Mouse (Mus musculus) limb, embryonic 10.5 days (tissue): ENCODE data around the gene Crybg1. TPM values are rescaled to one million over a fixed set of nuclear protein-coding genes. Genes with fewer than 3 reads are reported as not detected.
A peak's percentile ranks its signal among the peaks of the same experiment; 100 is the strongest.

Experiments
- DNase-seq: peaks from one replicate; pipeline ENCODE4 v3.0.0-alpha.2; 2017; ENCODE audit warnings: low spot score
- H3K27ac ChIP-seq: fragments of 300-500 bp; sonication (generic); 2 replicates; pipeline ENCODE4 v1.5.1; 2016; ENCODE audit warnings: mild to moderate bottlenecking
- H3K27me3 ChIP-seq: fragments of 300-500 bp; sonication (generic); 2 replicates; pipeline ENCODE4 v1.6.1; 2016; ENCODE audit warnings: low read depth, mild to moderate bottlenecking; ENCODE audit not compliant: poor library complexity, severe bottlenecking
- H3K36me3 ChIP-seq: fragments of 300-500 bp; sonication (generic); 2 replicates; pipeline ENCODE4 v1.6.1; 2016; ENCODE audit warnings: mild to moderate bottlenecking, moderate library complexity
- H3K4me1 ChIP-seq: fragments of 300-500 bp; sonication (generic); 2 replicates; pipeline ENCODE4 v1.6.1; 2016
- H3K4me3 ChIP-seq: fragments of 300-500 bp; sonication (generic); 2 replicates; pipeline ENCODE4 v1.5.1; 2016; ENCODE audit warnings: mild to moderate bottlenecking, moderate library complexity
- H3K9me3 ChIP-seq: fragments of 300-500 bp; sonication (generic); replicated peaks from 2 replicates; pipeline ENCODE4 v1.6.1; 2016; ENCODE audit warnings: mild to moderate bottlenecking
- WGBS: fragments of 180-500 bp; shearing (Covaris S2); methylation state at CpG from one replicate; pipeline ENCODE4 v1.1.7; 2016; 5-methylcytosine and 5-hydroxymethylcytosine counted together
- polyA plus RNA-seq: library from polyadenylated mRNA; unstranded; fragments of >200 nt; fragmentation: Nextera tagmentation; extraction: Ambion mirVana; gene quantifications from 2 replicates; pipeline ENCODE4 v1.2.1, GENCODE M21; 2016

Crybg1 gene
- polyA plus RNA-seq, 1 experiment from 2014 or later = 0.43 TPM

- Histone ChIP-seq H3K36me3 (no peaks in the 10 kb centered on the region), H3K9me3 (no peaks in the 10 kb centered on the region), H3K4me1 (no peaks in the 10 kb centered on the region), H3K27me3 (no peaks in the 10 kb centered on the region), H3K27ac (no peak overlapping the region), H3K4me3 (no peak overlapping the region)
- no peak for DNase-seq
- 93% methylated on average over 4 of the region's 4 CpGs for WGBS
Measured at GRCm38 (mm10) chr10:44018562-44018961, 130.1 kb downstream of the Crybg1 start.

- no peaks in the 10 kb centered on the region for H3K9me3 ChIP-seq
- H3K27me3 ChIP-seq = no peaks in the 10 kb centered on the region
- WGBS = 84% methylated on average over 2 of the region's 2 CpGs
- H3K36me3 ChIP-seq = no peaks in the 10 kb centered on the region
- H3K4me3 ChIP-seq = no peak overlapping the region
- no peaks in the 10 kb centered on the region for H3K4me1 ChIP-seq
- no peak for DNase-seq
- H3K27ac ChIP-seq = no peak overlapping the region
Measured at GRCm38 (mm10) chr10:44015631-44016030, 133.0 kb downstream of the Crybg1 start.

GRCm38 (mm10) chr10:44013885-44014284 is 134.8 kb downstream of the Crybg1 start:
- H3K27me3 ChIP-seq = peaks cover 6% of the 10 kb centered on the region; the same call in 1 of the 2 replicates
- H3K4me3 ChIP-seq = no peak overlapping the region
- H3K4me1 ChIP-seq = no peaks in the 10 kb centered on the region
- WGBS = 79% methylated on average over 4 of the region's 4 CpGs
- H3K9me3 ChIP-seq = no peaks in the 10 kb centered on the region
- no peaks in the 10 kb centered on the region for H3K36me3 ChIP-seq
- no peak for DNase-seq
- no peak overlapping the region for H3K27ac ChIP-seq

GRCm38 (mm10) chr10:44011408-44011807 is 137.2 kb downstream of the Crybg1 start:
- WGBS = 78% methylated on average over 7 of the region's 7 CpGs

GRCm38 (mm10) chr10:44008808-44009207 is 139.8 kb downstream of the Crybg1 start:
- Histone ChIP-seq H3K9me3 (no peaks in the 10 kb centered on the region), H3K27me3 (peaks cover 57% of the 10 kb centered on the region), H3K27ac (no peak overlapping the region), H3K4me3 (no peak overlapping the region), H3K4me1 (peaks cover 18% of the 10 kb centered on the region), H3K36me3 (no peaks in the 10 kb centered on the region)
- DNase-seq = no peak

More at GRCm38 (mm10) chr10:44011408-44011807, 137.2 kb downstream of the Crybg1 start:
- Histone ChIP-seq H3K4me3 (no peak overlapping the region), H3K4me1 (peaks cover under 1% of the 10 kb centered on the region; the same call in 1 of the 2 replicates), H3K36me3 (no peaks in the 10 kb centered on the region), H3K27ac (no peak overlapping the region), H3K27me3 (peaks cover 31% of the 10 kb centered on the region), H3K9me3 (no peaks in the 10 kb centered on the region)
- no peak for DNase-seq

- H3K36me3 ChIP-seq = no peaks in the 10 kb centered on the region
- no peak overlapping the region for H3K4me3 ChIP-seq
- H3K27ac ChIP-seq = no peak overlapping the region
- no peaks in the 10 kb centered on the region for H3K9me3 ChIP-seq
- WGBS = 87% methylated on average over 4 of the region's 4 CpGs
- peaks cover 77% of the 10 kb centered on the region for H3K27me3 ChIP-seq
- DNase-seq = no peak
- H3K4me1 ChIP-seq = peaks cover 33% of the 10 kb centered on the region
Measured at GRCm38 (mm10) chr10:44006815-44007214, 141.8 kb downstream of the Crybg1 start.

- DNase-seq = peak; percentile 72
- Histone ChIP-seq H3K27ac (peak overlapping the region; percentile 64; the same call in 1 of the 2 replicates), H3K4me1 (peaks cover 35% of the 10 kb centered on the region), H3K36me3 (no peaks in the 10 kb centered on the region), H3K4me3 (peak overlapping the region; percentile 56), H3K9me3 (no peaks in the 10 kb centered on the region), H3K27me3 (peaks cover 85% of the 10 kb centered on the region)
- WGBS = 1% methylated on average over 40 of the region's 40 CpGs
Measured at GRCm38 (mm10) chr10:44005677-44006641, 142.7 kb downstream of the Crybg1 start.

GRCm38 (mm10) chr10:44004221-44004751 is 144.4 kb downstream of the Crybg1 start:
- Histone ChIP-seq H3K27ac (peak overlapping the region; percentile 77; the same call in 1 of the 2 replicates), H3K36me3 (no peaks in the 10 kb centered on the region), H3K4me1 (peaks cover 35% of the 10 kb centered on the region), H3K9me3 (no peaks in the 10 kb centered on the region), H3K27me3 (peaks cover 93% of the 10 kb centered on the region), H3K4me3 (peak overlapping the region; percentile 55)
- WGBS = 1% methylated on average over 33 of the region's 33 CpGs
- peak; percentile 54 for DNase-seq

- peak; percentile 65 for DNase-seq
- under 1% methylated on average over 68 of the region's 68 CpGs for WGBS
- H3K27me3 ChIP-seq = peaks cover 91% of the 10 kb centered on the region
Measured at GRCm38 (mm10) chr10:44003551-44004151, 145.0 kb downstream of the Crybg1 start.

GRCm38 (mm10) chr10:44002995-44003524 is 145.6 kb downstream of the Crybg1 start:
- Histone ChIP-seq H3K4me1 (peaks cover 35% of the 10 kb centered on the region), H3K27ac (peak overlapping the region; percentile 77; the same call in 1 of the 2 replicates), H3K9me3 (no peaks in the 10 kb centered on the region), H3K27me3 (peaks cover 90% of the 10 kb centered on the region), H3K4me3 (peak overlapping the region; percentile 55), H3K36me3 (no peaks in the 10 kb centered on the region)
- 2% methylated on average over 11 of the region's 11 CpGs for WGBS
- no peak for DNase-seq

More at GRCm38 (mm10) chr10:44003551-44004151, 145.0 kb downstream of the Crybg1 start:
- Histone ChIP-seq H3K4me3 (peak overlapping the region; percentile 55), H3K27ac (peak overlapping the region; percentile 77), H3K36me3 (no peaks in the 10 kb centered on the region), H3K9me3 (no peaks in the 10 kb centered on the region), H3K4me1 (peaks cover 35% of the 10 kb centered on the region)

- Histone ChIP-seq H3K4me1 (peaks cover 35% of the 10 kb centered on the region), H3K9me3 (no peaks in the 10 kb centered on the region), H3K36me3 (no peaks in the 10 kb centered on the region), H3K27ac (no peak overlapping the region), H3K27me3 (peaks cover 90% of the 10 kb centered on the region), H3K4me3 (no peak overlapping the region)
- DNase-seq = peak; percentile 45
- WGBS = 18% methylated on average over 14 of the region's 14 CpGs
Measured at GRCm38 (mm10) chr10:44002004-44002940, 146.4 kb downstream of the Crybg1 start.
